Mouse (Mus musculus) liver, adult 2 months (tissue): ENCODE measurements around the gene Inhbc.

Experiments
- CTCF ChIP-seq: fragments of 200-500 bp; IDR thresholded peaks from 2 replicates; pipeline ENCODE4 v1.5.1; 2011; ENCODE audit warnings: low read depth, low read length, control low read depth
- POLR2A ChIP-seq: fragments of 200-500 bp; IDR thresholded peaks from 2 replicates; pipeline ENCODE4 v1.6.1; 2011; ENCODE audit warnings: low read length, control low read depth; ENCODE audit not compliant: insufficient read depth; ENCODE audit errors: extremely low read depth

DNA sequence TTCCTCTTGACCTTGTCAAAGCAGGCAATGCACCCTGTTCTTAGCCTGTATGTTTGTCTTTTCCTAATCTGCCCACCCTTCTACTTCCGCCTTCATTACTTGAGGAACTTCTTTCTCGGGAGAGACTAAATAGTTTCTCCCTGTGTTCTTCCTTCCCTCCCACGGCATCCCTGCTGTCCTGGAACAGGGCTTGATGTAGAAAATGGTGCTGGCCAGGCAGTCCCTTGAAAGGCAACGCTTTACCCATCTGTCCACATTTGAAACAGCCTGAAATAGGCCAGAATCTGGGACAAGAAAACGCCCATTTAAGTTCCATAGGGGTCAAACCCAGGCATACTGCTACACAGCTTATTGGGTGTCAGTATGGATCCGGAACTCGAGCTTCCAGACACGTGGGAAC is 20.4 kb downstream of the Inhbc start:
- no peak for TF ChIP-seq POLR2A
- TF ChIP-seq CTCF, result no peak
